Mouse (Mus musculus) layer of hippocampus, adult 18-20 months (tissue): ENCODE results near the gene Cfap73. TPM values are rescaled to one million over a fixed set of nuclear protein-coding genes. Genes with fewer than 3 reads are reported as not detected.
A peak's percentile ranks its signal among the peaks of the same experiment; 100 is the strongest.

Experiments
- DNase-seq, 2 experiments: peaks; one replicate each; pipeline ENCODE4 v3.0.0; 2022; ENCODE audit warnings: low spot score in 2 of 2
- long read RNA-seq: library from polyadenylated mRNA; stranded (forward); transcript quantifications from one replicate; pipeline ENCODE4 v2.0.0, GENCODE M21; 2021
- total RNA-seq, 2 experiments: library from RNA; stranded (reverse); gene quantifications; 2 replicates each; pipeline ENCODE4 v1.2.3; 2021

Cfap73 gene
- total RNA-seq = under 1 TPM; 0.61 to 0.82 TPM
- long read RNA-seq, partial matches to known transcripts = 0 of 2 reads
- long read RNA-seq, other reads (novel, unspliced or antisense) = 1 of 2 reads

GRCm38 (mm10) chr5:120634131-120634530, at the start of gene Cfap73:
Gene Cfap73, minus strand, starts transcription at chr5:120634235.
- DNase-seq = no peak

GRCm38 (mm10) chr5:120682982-120683771, 49.1 kb upstream of the Cfap73 start:
- no peak for DNase-seq

GRCm38 (mm10) chr5:120680918-120681317, 46.9 kb upstream of the Cfap73 start:
- peak in 1 of 2 experiments; percentile 42 for DNase-seq

GRCm38 (mm10) chr5:120679676-120680555, 45.9 kb upstream of the Cfap73 start:
- peak; percentile 92 to 96 for DNase-seq

GRCm38 (mm10) chr5:120677516-120677915, 43.5 kb upstream of the Cfap73 start:
- no peak for DNase-seq

- no peak for DNase-seq
Observed at GRCm38 (mm10) chr5:120674229-120675145, 40.5 kb upstream of the Cfap73 start.

GRCm38 (mm10) chr5:120673626-120674025, 39.6 kb upstream of the Cfap73 start:
- DNase-seq = peak; percentile 71 to 87

- no peak for DNase-seq
Observed at GRCm38 (mm10) chr5:120671865-120672264, 37.8 kb upstream of the Cfap73 start.

- no peak for DNase-seq
Observed at GRCm38 (mm10) chr5:120670132-120670531, 36.1 kb upstream of the Cfap73 start.

GRCm38 (mm10) chr5:120668761-120669160, 34.7 kb upstream of the Cfap73 start:
- no peak for DNase-seq

- DNase-seq = no peak
Observed at GRCm38 (mm10) chr5:120664888-120665287, 30.9 kb upstream of the Cfap73 start.

GRCm38 (mm10) chr5:120660816-120661215, 26.8 kb upstream of the Cfap73 start:
- peak; percentile 60 to 78 for DNase-seq

- peak; percentile 78 to 91 for DNase-seq
Observed at GRCm38 (mm10) chr5:120656281-120656751, 22.3 kb upstream of the Cfap73 start.

GRCm38 (mm10) chr5:120653873-120654272, 19.8 kb upstream of the Cfap73 start:
- DNase-seq = no peak

- DNase-seq = no peak
Observed at GRCm38 (mm10) chr5:120652915-120653701, 19.1 kb upstream of the Cfap73 start.

- no peak for DNase-seq
Observed at GRCm38 (mm10) chr5:120651230-120651629, 17.2 kb upstream of the Cfap73 start.

GRCm38 (mm10) chr5:120649938-120650337, 15.9 kb upstream of the Cfap73 start:
- DNase-seq = no peak

GRCm38 (mm10) chr5:120649374-120649933, 15.4 kb upstream of the Cfap73 start:
- no peak for DNase-seq

- peak; percentile 84 for DNase-seq
Observed at GRCm38 (mm10) chr5:120648569-120649373, 14.7 kb upstream of the Cfap73 start, which contains the start of gene Rasal1. Gene Rasal1, plus strand, starts transcription at chr5:120648812.
